Mouse (Mus musculus) midbrain, embryonic 14.5 days (tissue): ENCODE results near the gene Arhgap40. TPM values are rescaled to one million over a fixed set of nuclear protein-coding genes. Genes with fewer than 3 reads are reported as not detected.
A peak's percentile ranks its signal among the peaks of the same experiment; 100 is the strongest.

Experiments used
- ATAC-seq: fragments of 200-750 bp; cut with Nextera tagmentation; 2 replicates; pipeline ENCODE4 v1.8.0; 2017; ENCODE audit warnings: moderate number of reproducible peaks, moderate library complexity; ENCODE audit not compliant: low FRiP score, low TSS enrichment
- DNase-seq: peaks from one replicate; pipeline ENCODE4 v3.0.0-alpha.2; 2015
- H3K27ac ChIP-seq: fragments of 300-500 bp; sonication (generic); replicated peaks from 2 replicates; pipeline ENCODE4 v1.5.1; 2014; ENCODE audit warnings: mild to moderate bottlenecking, low read depth, low read length, moderate library complexity
- H3K27me3 ChIP-seq: fragments of 300-500 bp; sonication (generic); 2 replicates; pipeline ENCODE4 v1.6.1; 2014; ENCODE audit warnings: low read length, control low read depth, mixed read lengths; ENCODE audit not compliant: control insufficient read depth, insufficient read depth
- H3K36me3 ChIP-seq: fragments of 300-500 bp; sonication (generic); 2 replicates; pipeline ENCODE4 v1.6.1; 2014; ENCODE audit warnings: low read length, control low read depth; ENCODE audit not compliant: control insufficient read depth, insufficient read depth
- H3K4me1 ChIP-seq: fragments of 300-500 bp; sonication (generic); 2 replicates; pipeline ENCODE4 v1.6.1; 2014; ENCODE audit warnings: mild to moderate bottlenecking, antibody characterized with exemption, low read length, control low read depth; ENCODE audit not compliant: control insufficient read depth, insufficient read depth
- H3K4me2 ChIP-seq: fragments of 300-500 bp; sonication (generic); 2 replicates; pipeline ENCODE4 v1.6.1; 2014; ENCODE audit warnings: mild to moderate bottlenecking, low read length, moderate library complexity
- H3K4me3 ChIP-seq: fragments of 300-500 bp; sonication (generic); replicated peaks from 2 replicates; pipeline ENCODE4 v1.5.1; 2014; ENCODE audit warnings: low read depth, low read length
- H3K9ac ChIP-seq: fragments of 300-500 bp; sonication (generic); replicated peaks from 2 replicates; pipeline ENCODE4 v1.6.1; 2014; ENCODE audit warnings: mild to moderate bottlenecking, low read length, moderate library complexity
- H3K9me3 ChIP-seq: fragments of 300-500 bp; sonication (generic); 2 replicates; pipeline ENCODE4 v1.6.1; 2016; ENCODE audit warnings: low read length, control low read depth, mixed read lengths; ENCODE audit not compliant: control insufficient read depth
- WGBS: fragments of 180-500 bp; shearing (Covaris S2); extraction: QIAGEN DNeasy Blood & Tissue Kit; methylation state at CpG from one replicate; pipeline ENCODE4 v1.1.7; 2014; 5-methylcytosine and 5-hydroxymethylcytosine counted together
- polyA plus RNA-seq: library from polyadenylated mRNA; unstranded; fragments of >200 nt; fragmentation: Nextera tagmentation; extraction: Ambion mirVana; gene quantifications from 2 replicates; pipeline ENCODE4 v1.2.1, GENCODE M21; 2014

The Arhgap40 gene
- polyA plus RNA-seq, 1 experiment from 2014 or later = 0.87 TPM

DNA sequence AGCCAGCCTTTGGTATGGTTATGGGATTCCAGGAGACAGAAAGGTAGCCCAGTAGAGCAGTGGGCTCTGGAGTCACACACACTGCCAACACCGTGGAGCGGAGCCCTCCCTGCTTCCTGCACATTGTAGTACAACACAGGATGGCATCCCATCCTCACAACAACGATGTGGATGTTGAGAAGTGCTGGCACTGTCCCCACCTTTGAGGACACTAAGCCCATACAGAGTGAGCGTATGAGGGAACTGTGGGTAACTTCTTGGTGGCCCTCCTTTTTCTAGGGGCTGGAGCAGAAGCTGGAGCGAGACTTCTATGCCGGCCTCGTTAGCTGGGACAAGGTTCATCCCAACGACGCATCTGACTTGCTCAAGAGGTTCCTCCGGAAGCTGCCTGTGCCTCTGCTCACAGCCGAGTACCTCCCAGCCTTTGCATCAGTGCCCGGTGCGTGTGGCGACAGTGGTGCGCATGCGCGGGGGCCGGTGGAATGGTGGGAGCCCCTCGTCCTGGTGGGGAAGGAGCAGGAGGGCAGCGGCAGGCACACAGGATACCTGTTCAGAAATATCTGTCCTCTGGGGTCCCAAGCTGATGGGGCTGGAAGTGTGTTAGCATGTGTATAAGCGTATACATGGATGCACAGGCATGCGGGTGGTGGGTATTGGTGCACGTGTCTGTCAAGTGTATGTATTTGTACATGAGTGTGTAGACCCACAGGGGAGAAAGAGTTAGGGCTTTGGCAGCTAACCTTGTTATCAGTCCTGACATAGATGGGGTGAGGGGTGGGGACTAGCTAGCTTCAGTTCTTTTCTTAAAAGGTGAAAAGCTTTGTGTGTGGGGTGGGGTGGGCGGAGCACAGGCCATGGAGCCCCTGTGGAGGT is 27.1 kb downstream of the Arhgap40 start:
- peak overlapping the region; percentile 50 for H3K4me2 ChIP-seq
- no peaks in the 10 kb centered on the region for H3K27me3 ChIP-seq
- H3K4me1 ChIP-seq = no peaks in the 10 kb centered on the region
- H3K27ac ChIP-seq = no peak overlapping the region
- 54% methylated on average over 24 of the region's 24 CpGs for WGBS
- no peak overlapping the region; the same call in 1 of the 2 replicates for H3K9ac ChIP-seq
- DNase-seq (peak; percentile 79), ATAC-seq (peak; percentile 55; the same call in 1 of the 2 replicates)
- H3K36me3 ChIP-seq = no peaks in the 10 kb centered on the region
- H3K9me3 ChIP-seq = no peaks in the 10 kb centered on the region
- peak overlapping the region; percentile 14; the same call in 1 of the 2 replicates for H3K4me3 ChIP-seq

DNA sequence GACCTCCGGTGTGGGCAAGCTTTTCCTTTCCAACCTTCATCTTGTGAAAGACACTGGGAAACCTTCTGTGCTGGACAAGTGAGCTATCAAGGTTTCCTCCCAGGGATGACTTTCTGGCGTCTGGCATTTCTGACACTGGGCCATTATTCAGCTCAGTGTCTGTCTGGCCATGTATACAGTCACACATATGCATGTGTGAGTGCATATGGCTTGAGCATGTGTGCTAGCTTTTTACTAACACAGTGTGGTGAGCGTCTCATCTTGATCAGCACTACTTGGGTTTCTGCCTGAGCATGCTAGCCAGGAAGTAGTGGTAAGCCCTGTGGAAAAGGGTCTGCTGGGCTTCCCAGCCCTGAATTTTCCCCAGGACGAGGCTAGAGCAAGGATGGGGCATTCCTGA is 28.7 kb downstream of the Arhgap40 start:
- Histone ChIP-seq H3K36me3 (no peaks in the 10 kb centered on the region), H3K4me1 (no peaks in the 10 kb centered on the region), H3K27me3 (no peaks in the 10 kb centered on the region), H3K27ac (no peak overlapping the region), H3K9me3 (no peaks in the 10 kb centered on the region), H3K9ac (no peak overlapping the region), H3K4me3 (no peak overlapping the region), H3K4me2 (no peak overlapping the region)
- WGBS = 68% methylated on average over 4 of the region's 4 CpGs
- DNase-seq (no peak), ATAC-seq (no peak)

DNA sequence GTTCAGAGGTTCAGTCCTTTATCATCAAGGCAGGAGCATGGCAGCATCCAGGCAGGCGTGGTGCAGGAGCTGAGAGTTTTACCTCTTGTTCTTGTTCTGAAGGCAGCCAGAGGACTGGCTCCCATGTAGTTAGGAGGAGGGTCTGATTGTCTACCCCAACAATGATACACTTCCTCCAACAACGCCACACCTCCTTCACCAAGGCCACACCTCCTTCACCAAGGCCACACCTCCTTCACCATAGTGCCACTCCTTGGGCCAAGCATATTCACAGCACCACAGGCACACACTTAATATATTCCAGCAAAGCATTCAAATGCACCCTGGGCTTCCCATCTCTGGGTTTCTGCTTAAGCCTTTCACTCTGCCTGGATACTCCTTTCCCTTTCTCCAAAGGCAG is 32.7 kb downstream of the Arhgap40 start:
- no peaks in the 10 kb centered on the region for H3K36me3 ChIP-seq
- H3K9me3 ChIP-seq = no peaks in the 10 kb centered on the region
- H3K4me3 ChIP-seq = no peak overlapping the region
- H3K27ac ChIP-seq = no peak overlapping the region
- H3K4me1 ChIP-seq = no peaks in the 10 kb centered on the region
- no peak for ATAC-seq
- H3K9ac ChIP-seq = no peak overlapping the region
- no peak overlapping the region for H3K4me2 ChIP-seq
- no peaks in the 10 kb centered on the region for H3K27me3 ChIP-seq
- no peak for DNase-seq
- 79% methylated on average over 2 of the region's 2 CpGs for WGBS

DNA sequence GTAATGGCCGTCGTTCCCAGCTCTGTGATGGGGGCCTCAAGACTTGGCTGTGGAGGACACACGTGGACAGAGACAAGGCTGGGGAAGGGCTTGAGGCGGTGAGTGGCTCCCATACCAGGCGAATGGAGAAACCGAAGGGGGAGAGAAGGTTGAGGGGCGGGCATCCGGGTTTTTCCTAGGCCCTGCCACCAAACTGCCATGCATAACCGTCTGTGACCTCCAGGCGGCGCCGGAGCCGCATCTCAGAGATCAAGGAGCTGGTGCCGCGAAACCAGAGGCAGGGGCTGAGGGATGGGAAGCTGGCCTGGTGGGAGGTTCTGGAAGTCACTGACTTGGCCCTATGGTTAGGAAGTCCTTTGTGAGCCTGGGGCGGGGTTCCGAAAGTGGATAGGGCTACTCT is 34.2 kb downstream of the Arhgap40 start:
- Histone ChIP-seq H3K27me3 (no peaks in the 10 kb centered on the region), H3K4me2 (peak overlapping the region; percentile 21; the same call in 1 of the 2 replicates), H3K9ac (no peak overlapping the region; the same call in 1 of the 2 replicates), H3K27ac (no peak overlapping the region), H3K9me3 (no peaks in the 10 kb centered on the region), H3K36me3 (no peaks in the 10 kb centered on the region), H3K4me3 (no peak overlapping the region), H3K4me1 (no peaks in the 10 kb centered on the region)
- WGBS = 2% methylated on average over 17 of the region's 17 CpGs
- peak; percentile 66; the same call in 1 of the 2 replicates for ATAC-seq
- peak; percentile 95 for DNase-seq

DNA sequence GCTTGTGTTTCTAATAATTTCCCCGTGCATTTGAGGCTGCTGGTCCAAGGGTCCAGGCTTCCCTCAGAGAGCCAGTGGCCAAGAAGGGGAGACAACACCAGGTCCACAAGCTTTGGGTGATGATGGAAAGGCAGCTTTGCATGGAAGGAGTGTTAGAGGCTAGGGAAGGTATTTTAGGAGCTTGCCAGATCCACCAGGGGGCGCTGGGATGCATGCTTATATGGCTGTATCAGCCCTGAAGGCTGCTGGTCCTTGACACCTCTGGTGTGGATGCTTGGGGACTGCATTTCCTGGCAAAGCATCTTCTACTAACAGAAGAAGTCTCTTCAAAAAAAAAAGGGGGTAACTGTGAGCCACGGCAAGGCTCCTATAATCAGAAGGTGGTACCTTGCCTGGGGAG is 37.5 kb downstream of the Arhgap40 start:
- Histone ChIP-seq H3K27ac (no peak overlapping the region), H3K4me3 (no peak overlapping the region), H3K36me3 (no peaks in the 10 kb centered on the region), H3K9ac (no peak overlapping the region), H3K9me3 (no peaks in the 10 kb centered on the region), H3K27me3 (peaks cover 12% of the 10 kb centered on the region), H3K4me2 (no peak overlapping the region), H3K4me1 (0 out of 2 replicates have a peak, but pooled peaks cover 10% of the 10 kb centered on the region)
- peak; percentile 96 for DNase-seq
- 0% methylated on average over 3 of the region's 3 CpGs for WGBS
- no peak; the same call in 1 of the 2 replicates for ATAC-seq

DNA sequence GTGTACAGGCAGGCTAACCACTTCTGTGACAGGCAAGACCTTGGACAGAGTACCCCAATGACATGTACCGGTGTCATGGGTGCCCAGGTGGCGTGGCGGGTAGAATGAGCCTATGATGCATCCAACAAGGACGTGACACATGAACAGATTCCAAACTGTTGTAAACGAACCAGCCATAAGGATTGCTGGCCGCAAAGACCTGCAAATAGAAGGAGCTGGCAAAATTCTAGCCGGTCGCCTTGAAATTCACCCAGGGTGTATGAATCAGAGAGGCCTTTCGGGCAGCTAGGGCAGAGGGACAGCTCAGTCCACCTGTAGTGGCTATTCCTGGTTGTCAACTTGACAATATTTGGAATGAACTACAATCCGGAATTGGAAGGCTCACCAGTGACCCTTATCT is 41.8 kb downstream of the Arhgap40 start:
- 26% methylated on average over 10 of the region's 10 CpGs for WGBS
- H3K4me1 ChIP-seq = peaks cover 22% of the 10 kb centered on the region
- no peak overlapping the region for H3K27ac ChIP-seq

DNA sequence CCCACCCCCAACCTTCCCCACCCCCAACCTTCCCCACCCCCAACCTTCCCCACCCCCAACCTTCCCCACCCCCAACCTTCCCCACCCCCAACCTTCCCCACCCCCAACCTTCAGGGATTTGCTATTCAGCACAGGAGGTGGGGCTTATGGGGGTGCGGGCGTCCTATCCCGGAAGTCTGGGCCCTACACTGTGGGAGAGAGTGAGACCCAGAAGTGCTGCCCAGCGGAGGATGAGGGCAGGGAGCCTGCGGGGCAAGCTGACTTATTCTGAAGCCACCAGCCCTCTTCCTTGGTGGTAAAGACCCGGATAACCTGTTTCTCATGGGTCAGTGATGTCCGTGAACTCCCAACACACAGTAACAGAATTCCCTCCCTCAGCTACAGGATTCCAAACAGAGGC is 42.7 kb downstream of the Arhgap40 start:
- 2% methylated on average over 7 of the region's 7 CpGs for WGBS
- no peak overlapping the region for H3K4me3 ChIP-seq

More for the DNA sequence above, 41.8 kb downstream of the Arhgap40 start:
- Histone ChIP-seq H3K36me3 (no peaks in the 10 kb centered on the region), H3K4me2 (no peak overlapping the region), H3K4me3 (no peak overlapping the region), H3K9me3 (no peaks in the 10 kb centered on the region), H3K9ac (no peak overlapping the region), H3K27me3 (peaks cover 17% of the 10 kb centered on the region)
- no peak for ATAC-seq
- no peak for DNase-seq

DNA sequence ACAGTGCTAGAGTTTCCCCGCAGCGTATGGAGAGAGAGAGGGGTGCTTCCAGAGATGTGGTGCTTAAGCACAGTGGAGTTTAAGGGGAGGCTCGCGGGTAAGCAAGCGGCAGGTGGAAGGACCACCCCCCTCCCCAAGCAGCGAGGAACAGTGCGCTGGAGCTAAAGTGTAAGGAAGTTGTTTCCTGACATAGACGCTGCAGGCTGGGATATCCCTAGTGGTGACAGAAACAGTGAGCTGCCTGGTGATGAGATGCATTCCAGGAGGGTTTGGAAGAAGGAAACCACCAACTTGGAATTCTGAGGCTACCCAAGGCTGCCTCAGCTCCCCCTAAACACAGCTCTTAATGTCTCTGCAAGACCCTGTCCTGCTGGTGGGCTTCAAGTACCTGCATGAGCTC is 43.2 kb downstream of the Arhgap40 start:
- Histone ChIP-seq H3K4me2 (peak overlapping the region; percentile 56), H3K27ac (peak overlapping the region; percentile 66; the same call in 1 of the 2 replicates), H3K27me3 (peaks cover 17% of the 10 kb centered on the region), H3K36me3 (no peaks in the 10 kb centered on the region), H3K9ac (0 out of 2 replicates have a peak overlapping the region, but pooled peaks have one; percentile 20), H3K9me3 (no peaks in the 10 kb centered on the region), H3K4me1 (peaks cover 36% of the 10 kb centered on the region), H3K4me3 (peak overlapping the region; percentile 26)
- ATAC-seq (no peak; the same call in 1 of the 2 replicates), DNase-seq (no peak)
- WGBS = 4% methylated on average over 8 of the region's 8 CpGs

More for the DNA sequence above, 42.7 kb downstream of the Arhgap40 start:
- peaks cover 17% of the 10 kb centered on the region for H3K27me3 ChIP-seq
- peak overlapping the region; percentile 56; the same call in 1 of the 2 replicates for H3K4me2 ChIP-seq
- ATAC-seq (no peak), DNase-seq (no peak)
- H3K27ac ChIP-seq = 0 out of 2 replicates have a peak overlapping the region, but pooled peaks have one; percentile 66
- no peaks in the 10 kb centered on the region for H3K36me3 ChIP-seq
- H3K4me1 ChIP-seq = peaks cover 31% of the 10 kb centered on the region
- no peaks in the 10 kb centered on the region for H3K9me3 ChIP-seq
- H3K9ac ChIP-seq = no peak overlapping the region
